Mouse (Mus musculus): ENCODE measurements around the gene Kat8. TPM values are rescaled to one million over a fixed set of nuclear protein-coding genes. Genes with fewer than 3 reads are reported as not detected.
A peak's percentile ranks its signal among the peaks of the same experiment; 100 is the strongest.
"Not testable (repeated sequence)": the region's sequence is repeated elsewhere in the genome, so short reads cannot be mapped to it uniquely, and the experiment has no call there.

The Kat8 gene
- polyA plus RNA-seq, 1 experiment from 2014 or later: 47.8 TPM

GRCm38 (mm10) chr7:127880431-127880830, 31.9 kb upstream of the Kat8 start:
- WGBS: 89% methylated on average over 12 of the region's 12 CpGs
- Histone ChIP-seq H3K9me3 (no peaks in the 10 kb centered on the region), H3K4me3 (no peak overlapping the region), H3K4me2 (replicated peaks) (no peak overlapping the region), H3K9ac (no peak overlapping the region), H3K27me3 (no peaks in the 10 kb centered on the region), H3K36me3 (peaks cover 76% of the 10 kb centered on the region), H3K4me1 (peaks cover 34% of the 10 kb centered on the region), H3K27ac (no peak overlapping the region)
- ATAC-seq (ENCODE audit: low FRiP score, low read depth): no peak

GRCm38 (mm10) chr7:127885951-127886350, 26.4 kb upstream of the Kat8 start:
- Histone ChIP-seq H3K27ac (no peak overlapping the region), H3K4me3 (no peak overlapping the region), H3K9me3 (no peaks in the 10 kb centered on the region), H3K4me1 (peaks cover 30% of the 10 kb centered on the region), H3K36me3 (peaks cover 90% of the 10 kb centered on the region), H3K9ac (no peak overlapping the region), H3K4me2 (replicated peaks) (no peak overlapping the region), H3K27me3 (no peaks in the 10 kb centered on the region)
- no peak for ATAC-seq (ENCODE audit: low FRiP score, low read depth)
- 62% methylated on average over 6 of the region's 6 CpGs for WGBS

- WGBS: 88% methylated on average over 6 of the region's 6 CpGs
- Histone ChIP-seq H3K9ac (no peak overlapping the region), H3K4me2 (replicated peaks) (no peak overlapping the region), H3K9me3 (no peaks in the 10 kb centered on the region), H3K4me3 (no peak overlapping the region), H3K36me3 (peaks cover 90% of the 10 kb centered on the region), H3K4me1 (peaks cover 30% of the 10 kb centered on the region), H3K27ac (no peak overlapping the region), H3K27me3 (no peaks in the 10 kb centered on the region)
- no peak for ATAC-seq (ENCODE audit: low FRiP score, low read depth)
These were observed 25.8 kb upstream of the Kat8 start for GRCm38 (mm10) chr7:127886551-127886950.

- H3K36me3 ChIP-seq: peaks cover 88% of the 10 kb centered on the region
- no peaks in the 10 kb centered on the region for H3K9me3 ChIP-seq
- ATAC-seq (ENCODE audit: low FRiP score, low read depth): no peak
- H3K4me1 ChIP-seq: peaks cover 30% of the 10 kb centered on the region
- H3K4me2 ChIP-seq (replicated peaks): no peak overlapping the region
- no peak overlapping the region for H3K4me3 ChIP-seq
- H3K9ac ChIP-seq: no peak overlapping the region
- H3K27ac ChIP-seq: no peak overlapping the region
- WGBS: 88% methylated on average over 8 of the region's 8 CpGs
- H3K27me3 ChIP-seq: no peaks in the 10 kb centered on the region
These were observed 25.1 kb upstream of the Kat8 start for GRCm38 (mm10) chr7:127887191-127887590.

GRCm38 (mm10) chr7:127887781-127888180, 24.5 kb upstream of the Kat8 start:
- ATAC-seq (ENCODE audit: low FRiP score, low read depth): no peak
- Histone ChIP-seq H3K4me2 (replicated peaks) (no peak overlapping the region), H3K4me1 (peaks cover 27% of the 10 kb centered on the region), H3K9ac (no peak overlapping the region), H3K36me3 (peaks cover 88% of the 10 kb centered on the region), H3K27me3 (no peaks in the 10 kb centered on the region), H3K27ac (no peak overlapping the region), H3K4me3 (no peak overlapping the region), H3K9me3 (no peaks in the 10 kb centered on the region)
- WGBS: 78% methylated on average over 3 of the region's 3 CpGs

GRCm38 (mm10) chr7:127888821-127889220, 23.5 kb upstream of the Kat8 start:
- H3K9me3 ChIP-seq: no peaks in the 10 kb centered on the region
- peaks cover 17% of the 10 kb centered on the region for H3K4me1 ChIP-seq
- no peak for ATAC-seq (ENCODE audit: low FRiP score, low read depth)
- H3K4me2 ChIP-seq (replicated peaks): no peak overlapping the region
- H3K4me3 ChIP-seq: no peak overlapping the region
- 73% methylated on average over 3 of the region's 3 CpGs for WGBS
- no peak overlapping the region for H3K9ac ChIP-seq
- no peak overlapping the region for H3K27ac ChIP-seq
- H3K27me3 ChIP-seq: no peaks in the 10 kb centered on the region
- peaks cover 88% of the 10 kb centered on the region for H3K36me3 ChIP-seq

GRCm38 (mm10) chr7:127890798-127891197, 21.5 kb upstream of the Kat8 start, which contains the start of gene Prss53:
Prss53 (minus strand) TSS chr7:127890970.
- no peaks in the 10 kb centered on the region for H3K27me3 ChIP-seq
- peaks cover 15% of the 10 kb centered on the region for H3K4me1 ChIP-seq
- no peak within 1 kb of the TSS for H3K27ac ChIP-seq
- ATAC-seq (ENCODE audit: low FRiP score, low read depth): no peak
- H3K4me2 ChIP-seq (replicated peaks): no peak within 1 kb of the TSS
- H3K36me3 ChIP-seq: peaks cover 71% of the 10 kb centered on the region
- no peak within 1 kb of the TSS for H3K9ac ChIP-seq
- 19% methylated on average over 4 of the region's 4 CpGs for WGBS
- H3K9me3 ChIP-seq: no peaks in the 10 kb centered on the region
- no peak within 1 kb of the TSS for H3K4me3 ChIP-seq

GRCm38 (mm10) chr7:127894480-127894879, 17.8 kb upstream of the Kat8 start:
- no peak for ATAC-seq (ENCODE audit: low FRiP score, low read depth)
- WGBS: 79% methylated on average over 5 of the region's 5 CpGs
- H3K4me3 ChIP-seq: peak overlapping the region; percentile 64
- H3K9me3 ChIP-seq: no peaks in the 10 kb centered on the region
- H3K9ac ChIP-seq: peak overlapping the region; percentile 81
- peaks cover 35% of the 10 kb centered on the region for H3K36me3 ChIP-seq
- H3K27me3 ChIP-seq: peaks cover 4% of the 10 kb centered on the region; the same call in 1 of the 2 replicates
- no peak overlapping the region for H3K27ac ChIP-seq
- peak overlapping the region; percentile 83 for H3K4me2 ChIP-seq (replicated peaks)
- peaks cover 15% of the 10 kb centered on the region for H3K4me1 ChIP-seq

GRCm38 (mm10) chr7:127895442-127895841, 16.9 kb upstream of the Kat8 start, which contains the start of the genes Gm21974 and Vkorc1:
Gm21974 (minus strand) TSS chr7:127895454.
Vkorc1 (minus strand) TSS chr7:127895617.
- H3K4me2 ChIP-seq (replicated peaks): peak within 1 kb of the TSS; percentile 83
- peak within 1 kb of the TSS; percentile 69 for H3K27ac ChIP-seq
- peaks cover 6% of the 10 kb centered on the region; the same call in 1 of the 2 replicates for H3K27me3 ChIP-seq
- H3K4me3 ChIP-seq: peak within 1 kb of the TSS; percentile 64
- ATAC-seq (ENCODE audit: low FRiP score, low read depth): peak; percentile 96
- peaks cover 15% of the 10 kb centered on the region for H3K4me1 ChIP-seq
- peak within 1 kb of the TSS; percentile 81 for H3K9ac ChIP-seq
- 0% methylated on average over 26 of the region's 26 CpGs for WGBS
- H3K36me3 ChIP-seq: peaks cover 28% of the 10 kb centered on the region
- H3K9me3 ChIP-seq: no peaks in the 10 kb centered on the region

- not testable (repeated sequence) for H3K9me3 ChIP-seq; H3K27me3 ChIP-seq; ATAC-seq (ENCODE audit: low FRiP score, low read depth); H3K9ac ChIP-seq
- Histone ChIP-seq H3K4me3 (peak overlapping the region; percentile 64), H3K4me2 (replicated peaks) (peak overlapping the region; percentile 83), H3K36me3 (peaks cover 28% of the 10 kb centered on the region), H3K4me1 (peaks cover 11% of the 10 kb centered on the region), H3K27ac (0 out of 2 replicates have a peak overlapping the region, but pooled peaks have one; percentile 6)
- 73% methylated on average over 7 of the region's 7 CpGs for WGBS
These were observed 16.4 kb upstream of the Kat8 start for GRCm38 (mm10) chr7:127895891-127896290.

GRCm38 (mm10) chr7:127896384-127896783, 15.9 kb upstream of the Kat8 start:
- 63% methylated on average over 13 of the region's 13 CpGs for WGBS
- no peak overlapping the region for H3K9ac ChIP-seq
- H3K4me3 ChIP-seq: no peak overlapping the region
- H3K4me2 ChIP-seq (replicated peaks): no peak overlapping the region
- H3K27me3 ChIP-seq: peaks cover 6% of the 10 kb centered on the region; the same call in 1 of the 2 replicates
- no peak overlapping the region for H3K27ac ChIP-seq
- H3K4me1 ChIP-seq: peaks cover 11% of the 10 kb centered on the region
- H3K9me3 ChIP-seq: no peaks in the 10 kb centered on the region
- ATAC-seq (ENCODE audit: low FRiP score, low read depth): no peak
- H3K36me3 ChIP-seq: peaks cover 25% of the 10 kb centered on the region

GRCm38 (mm10) chr7:127897542-127897941, 14.8 kb upstream of the Kat8 start:
- Histone ChIP-seq H3K9me3 (no peaks in the 10 kb centered on the region), H3K4me3 (no peak overlapping the region), H3K27ac (no peak overlapping the region), H3K4me1 (peaks cover 11% of the 10 kb centered on the region), H3K27me3 (peaks cover 6% of the 10 kb centered on the region; the same call in 1 of the 2 replicates), H3K36me3 (peaks cover 15% of the 10 kb centered on the region), H3K4me2 (replicated peaks) (no peak overlapping the region), H3K9ac (no peak overlapping the region)
- WGBS: 90% methylated on average over 7 of the region's 7 CpGs
- no peak for ATAC-seq (ENCODE audit: low FRiP score, low read depth)
